Mouse (Mus musculus): Measurements from ENCODE around the gene Plagl1.

DNA sequence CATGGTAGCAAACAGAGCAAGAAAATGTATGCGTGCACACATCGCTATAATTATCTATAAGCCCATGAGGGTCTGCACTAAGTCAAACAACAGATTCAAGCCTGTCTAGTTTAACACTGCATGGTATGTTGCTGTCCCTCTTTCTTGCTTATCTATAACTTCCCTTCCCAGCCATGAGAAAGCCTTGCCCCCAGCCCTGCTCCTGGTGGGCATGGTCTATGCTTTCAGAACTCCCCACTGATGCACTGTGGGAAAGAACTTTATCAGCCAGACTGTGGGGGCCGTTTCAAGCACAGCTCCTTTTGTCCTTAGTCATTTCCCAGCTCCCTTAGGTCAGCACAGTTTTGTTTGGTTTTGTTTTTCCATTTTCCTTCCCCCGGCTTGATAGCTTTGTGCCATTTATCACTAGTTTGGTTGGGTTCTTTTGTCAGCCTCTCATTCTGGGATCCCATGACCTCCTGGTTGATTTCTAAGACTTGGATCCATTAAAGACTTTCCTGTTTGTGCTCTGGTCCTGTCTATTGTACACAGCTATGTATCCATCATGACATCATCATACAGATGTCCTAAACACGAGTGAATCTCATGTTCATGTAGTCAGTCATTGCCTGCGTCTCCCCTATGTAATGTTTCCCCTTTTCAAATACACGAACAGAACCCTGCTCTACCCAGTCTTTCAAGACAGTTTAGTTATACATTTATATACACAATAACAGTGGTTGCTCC, 16.7 kb downstream of the Plagl1 start:
- TF ChIP-seq NELFE (IDR thresholded peaks at IDR 0.05; ENCODE audit: low read depth, low read length) (no peak), E2F4 (IDR thresholded peaks at IDR 0.05; ENCODE audit: insufficient replicate concordance, low read depth, low read length) (no peak), RCOR1 (conservative IDR thresholded peaks at IDR 0.05; ENCODE audit: low read depth, low read length) (no peak)

Data from CH12.LX (cell line).